Mouse (Mus musculus): ENCODE data around the gene Vamp2. TPM values are rescaled to one million over a fixed set of nuclear protein-coding genes. Genes with fewer than 3 reads are reported as not detected.

The Vamp2 gene
- polyA plus RNA-seq, 1 experiment from 2014 or later: 385 TPM

- peaks cover 6% of the 10 kb centered on the region for H3K4me1 ChIP-seq (ENCODE audit: control insufficient read depth, insufficient read depth, low read length)
- WGBS: 60% methylated on average over 5 of the region's 5 CpGs
- H3K9ac ChIP-seq (replicated peaks; ENCODE audit: low read depth, low read length): no peak overlapping the region
- H3K36me3 ChIP-seq (ENCODE audit: control insufficient read depth, insufficient read depth, low read length): no peaks in the 10 kb centered on the region
- no peak overlapping the region for H3K4me2 ChIP-seq (ENCODE audit: low read depth, low read length)
- H3K4me3 ChIP-seq (ENCODE audit: low read depth, low read length): no peak overlapping the region
- no peaks in the 10 kb centered on the region for H3K9me3 ChIP-seq (ENCODE audit: control insufficient read depth, low read length)
- no peak overlapping the region for H3K27ac ChIP-seq (ENCODE audit: low read depth, low read length)
- no peaks in the 10 kb centered on the region for H3K27me3 ChIP-seq (ENCODE audit: control insufficient read depth, insufficient read depth, low read length)
- ATAC-seq (ENCODE audit: low read depth): no peak
These were observed 11.7 kb upstream of the Vamp2 start for GRCm38 (mm10) chr11:69076572-69076971.

- Histone ChIP-seq H3K4me1 (ENCODE audit: control insufficient read depth, insufficient read depth, low read length) (peaks cover under 1% of the 10 kb centered on the region), H3K4me2 (ENCODE audit: low read depth, low read length) (no peak overlapping the region), H3K27me3 (ENCODE audit: control insufficient read depth, insufficient read depth, low read length) (no peaks in the 10 kb centered on the region), H3K9ac (replicated peaks; ENCODE audit: low read depth, low read length) (no peak overlapping the region), H3K36me3 (ENCODE audit: control insufficient read depth, insufficient read depth, low read length) (no peaks in the 10 kb centered on the region), H3K9me3 (ENCODE audit: control insufficient read depth, low read length) (no peaks in the 10 kb centered on the region), H3K4me3 (ENCODE audit: low read depth, low read length) (no peak overlapping the region), H3K27ac (ENCODE audit: low read depth, low read length) (no peak overlapping the region)
- no peak for ATAC-seq (ENCODE audit: low read depth)
- 88% methylated on average over 9 of the region's 9 CpGs for WGBS
These were observed 11.0 kb upstream of the Vamp2 start for GRCm38 (mm10) chr11:69077316-69077715.

GRCm38 (mm10) chr11:69078041-69078440 is 10.2 kb upstream of the Vamp2 start:
- H3K27ac ChIP-seq (ENCODE audit: low read depth, low read length): no peak overlapping the region
- no peaks in the 10 kb centered on the region for H3K27me3 ChIP-seq (ENCODE audit: control insufficient read depth, insufficient read depth, low read length)
- no peaks in the 10 kb centered on the region for H3K9me3 ChIP-seq (ENCODE audit: control insufficient read depth, low read length)
- no peak overlapping the region for H3K4me3 ChIP-seq (ENCODE audit: low read depth, low read length)
- no peaks in the 10 kb centered on the region for H3K36me3 ChIP-seq (ENCODE audit: control insufficient read depth, insufficient read depth, low read length)
- ATAC-seq (ENCODE audit: low read depth): no peak
- no peaks in the 10 kb centered on the region; the same call in 1 of the 2 replicates for H3K4me1 ChIP-seq (ENCODE audit: control insufficient read depth, insufficient read depth, low read length)
- no peak overlapping the region for H3K9ac ChIP-seq (replicated peaks; ENCODE audit: low read depth, low read length)
- WGBS: 85% methylated on average over 6 of the region's 6 CpGs
- H3K4me2 ChIP-seq (ENCODE audit: low read depth, low read length): no peak overlapping the region

- Histone ChIP-seq H3K27ac (ENCODE audit: low read depth, low read length) (no peak overlapping the region), H3K4me1 (ENCODE audit: control insufficient read depth, insufficient read depth, low read length) (no peaks in the 10 kb centered on the region), H3K27me3 (ENCODE audit: control insufficient read depth, insufficient read depth, low read length) (no peaks in the 10 kb centered on the region), H3K36me3 (ENCODE audit: control insufficient read depth, insufficient read depth, low read length) (no peaks in the 10 kb centered on the region), H3K9me3 (ENCODE audit: control insufficient read depth, low read length) (no peaks in the 10 kb centered on the region), H3K9ac (replicated peaks; ENCODE audit: low read depth, low read length) (no peak overlapping the region), H3K4me3 (ENCODE audit: low read depth, low read length) (no peak overlapping the region), H3K4me2 (ENCODE audit: low read depth, low read length) (no peak overlapping the region)
- 73% methylated on average over 5 of the region's 5 CpGs for WGBS
- no peak for ATAC-seq (ENCODE audit: low read depth)
These were observed 9.4 kb upstream of the Vamp2 start for GRCm38 (mm10) chr11:69078805-69079438.

- no peak overlapping the region for H3K9ac ChIP-seq (replicated peaks; ENCODE audit: low read depth, low read length)
- WGBS: 77% methylated on average over 15 of the region's 15 CpGs
These were observed 8.0 kb upstream of the Vamp2 start for GRCm38 (mm10) chr11:69080102-69080854.

GRCm38 (mm10) chr11:69080855-69081222 is 7.5 kb upstream of the Vamp2 start:
- WGBS: 91% methylated on average over 8 of the region's 8 CpGs
- no peaks in the 10 kb centered on the region for H3K27me3 ChIP-seq (ENCODE audit: control insufficient read depth, insufficient read depth, low read length)
- no peak overlapping the region for H3K27ac ChIP-seq (ENCODE audit: low read depth, low read length)
- H3K4me2 ChIP-seq (ENCODE audit: low read depth, low read length): no peak overlapping the region
- no peak for ATAC-seq (ENCODE audit: low read depth)
- no peaks in the 10 kb centered on the region for H3K36me3 ChIP-seq (ENCODE audit: control insufficient read depth, insufficient read depth, low read length)
- no peak overlapping the region for H3K9ac ChIP-seq (replicated peaks; ENCODE audit: low read depth, low read length)
- H3K9me3 ChIP-seq (ENCODE audit: control insufficient read depth, low read length): no peaks in the 10 kb centered on the region
- no peak overlapping the region for H3K4me3 ChIP-seq (ENCODE audit: low read depth, low read length)
- no peaks in the 10 kb centered on the region for H3K4me1 ChIP-seq (ENCODE audit: control insufficient read depth, insufficient read depth, low read length)

More at GRCm38 (mm10) chr11:69080102-69080854, 8.0 kb upstream of the Vamp2 start:
- Histone ChIP-seq H3K9me3 (ENCODE audit: control insufficient read depth, low read length) (no peaks in the 10 kb centered on the region), H3K36me3 (ENCODE audit: control insufficient read depth, insufficient read depth, low read length) (no peaks in the 10 kb centered on the region), H3K27ac (ENCODE audit: low read depth, low read length) (no peak overlapping the region), H3K27me3 (ENCODE audit: control insufficient read depth, insufficient read depth, low read length) (no peaks in the 10 kb centered on the region), H3K4me2 (ENCODE audit: low read depth, low read length) (no peak overlapping the region), H3K4me1 (ENCODE audit: control insufficient read depth, insufficient read depth, low read length) (no peaks in the 10 kb centered on the region), H3K4me3 (ENCODE audit: low read depth, low read length) (no peak overlapping the region)
- no peak for ATAC-seq (ENCODE audit: low read depth)

- Histone ChIP-seq H3K4me2 (ENCODE audit: low read depth, low read length) (no peak overlapping the region), H3K4me3 (ENCODE audit: low read depth, low read length) (no peak overlapping the region), H3K27me3 (ENCODE audit: control insufficient read depth, insufficient read depth, low read length) (no peaks in the 10 kb centered on the region), H3K36me3 (ENCODE audit: control insufficient read depth, insufficient read depth, low read length) (no peaks in the 10 kb centered on the region), H3K27ac (ENCODE audit: low read depth, low read length) (no peak overlapping the region), H3K9ac (replicated peaks; ENCODE audit: low read depth, low read length) (no peak overlapping the region), H3K4me1 (ENCODE audit: control insufficient read depth, insufficient read depth, low read length) (no peaks in the 10 kb centered on the region), H3K9me3 (ENCODE audit: control insufficient read depth, low read length) (no peaks in the 10 kb centered on the region)
- ATAC-seq (ENCODE audit: low read depth): no peak
- 90% methylated on average over 7 of the region's 7 CpGs for WGBS
These were observed 6.7 kb upstream of the Vamp2 start for GRCm38 (mm10) chr11:69081613-69082012.

- Histone ChIP-seq H3K4me2 (ENCODE audit: low read depth, low read length) (no peak overlapping the region), H3K27ac (ENCODE audit: low read depth, low read length) (no peak overlapping the region), H3K4me1 (ENCODE audit: control insufficient read depth, insufficient read depth, low read length) (peaks cover 17% of the 10 kb centered on the region), H3K27me3 (ENCODE audit: control insufficient read depth, insufficient read depth, low read length) (no peaks in the 10 kb centered on the region), H3K9ac (replicated peaks; ENCODE audit: low read depth, low read length) (no peak overlapping the region), H3K4me3 (ENCODE audit: low read depth, low read length) (no peak overlapping the region), H3K9me3 (ENCODE audit: control insufficient read depth, low read length) (no peaks in the 10 kb centered on the region), H3K36me3 (ENCODE audit: control insufficient read depth, insufficient read depth, low read length) (0 out of 2 replicates have a peak, but pooled peaks cover 3% of the 10 kb centered on the region)
- WGBS: 68% methylated on average over 6 of the region's 6 CpGs
- ATAC-seq (ENCODE audit: low read depth): no peak
These were observed 2.7 kb upstream of the Vamp2 start for GRCm38 (mm10) chr11:69085608-69086007.

GRCm38 (mm10) chr11:69086390-69086789 is 1.9 kb upstream of the Vamp2 start:
- ATAC-seq (ENCODE audit: low read depth): no peak
- no peak overlapping the region for H3K9ac ChIP-seq (replicated peaks; ENCODE audit: low read depth, low read length)
- no peaks in the 10 kb centered on the region for H3K27me3 ChIP-seq (ENCODE audit: control insufficient read depth, insufficient read depth, low read length)
- WGBS: 72% methylated on average over 6 of the region's 6 CpGs
- 0 out of 2 replicates have a peak, but pooled peaks cover 3% of the 10 kb centered on the region for H3K36me3 ChIP-seq (ENCODE audit: control insufficient read depth, insufficient read depth, low read length)
- no peak overlapping the region for H3K4me3 ChIP-seq (ENCODE audit: low read depth, low read length)
- H3K27ac ChIP-seq (ENCODE audit: low read depth, low read length): no peak overlapping the region
- H3K4me1 ChIP-seq (ENCODE audit: control insufficient read depth, insufficient read depth, low read length): peaks cover 20% of the 10 kb centered on the region
- no peaks in the 10 kb centered on the region for H3K9me3 ChIP-seq (ENCODE audit: control insufficient read depth, low read length)
- H3K4me2 ChIP-seq (ENCODE audit: low read depth, low read length): no peak overlapping the region
